Mouse (Mus musculus) neutrophil, adult 83 days (primary cell): Measurements from ENCODE around the gene Gm10226. TPM values are rescaled to one million over a fixed set of nuclear protein-coding genes. Genes with fewer than 3 reads are reported as not detected.

Source experiments
- total RNA-seq, 2 experiments: library from RNA; stranded (reverse); gene quantifications; one replicate each; pipeline ENCODE4 v1.2.4; 2023

Gm10226 gene
- 10 to 100 TPM in 1 of 2 experiments, not detected in 1; 10.2 TPM for total RNA-seq

DNA sequence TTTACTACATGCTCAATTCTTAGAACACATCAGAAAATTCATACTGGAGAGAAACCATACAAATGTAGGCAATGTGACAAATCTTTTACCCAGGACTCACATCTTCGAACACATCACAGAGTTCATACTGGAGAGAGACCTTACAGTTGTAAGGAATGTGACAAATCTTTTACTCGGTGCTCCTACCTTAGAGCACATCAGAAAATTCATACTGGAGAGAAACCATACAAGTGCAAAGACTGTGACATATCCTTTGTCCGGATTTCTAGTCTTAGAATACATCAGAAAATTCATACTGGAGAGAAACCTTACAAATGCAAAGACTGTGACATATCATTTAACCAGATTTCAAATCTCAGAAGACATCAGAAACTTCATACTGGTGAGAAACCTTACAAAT is at the start of gene Gm10226:
TSS of gene Gm10226 (plus strand) at position 301 of the 400 bp plus-strand sequence.

GRCm38 (mm10) chr17:21650364-21650907 is 41.2 kb upstream of the Gm10226 start, which contains the start of gene Zfp983:
Gene Zfp983 (plus strand): TSS chr17:21650624.

DNA sequence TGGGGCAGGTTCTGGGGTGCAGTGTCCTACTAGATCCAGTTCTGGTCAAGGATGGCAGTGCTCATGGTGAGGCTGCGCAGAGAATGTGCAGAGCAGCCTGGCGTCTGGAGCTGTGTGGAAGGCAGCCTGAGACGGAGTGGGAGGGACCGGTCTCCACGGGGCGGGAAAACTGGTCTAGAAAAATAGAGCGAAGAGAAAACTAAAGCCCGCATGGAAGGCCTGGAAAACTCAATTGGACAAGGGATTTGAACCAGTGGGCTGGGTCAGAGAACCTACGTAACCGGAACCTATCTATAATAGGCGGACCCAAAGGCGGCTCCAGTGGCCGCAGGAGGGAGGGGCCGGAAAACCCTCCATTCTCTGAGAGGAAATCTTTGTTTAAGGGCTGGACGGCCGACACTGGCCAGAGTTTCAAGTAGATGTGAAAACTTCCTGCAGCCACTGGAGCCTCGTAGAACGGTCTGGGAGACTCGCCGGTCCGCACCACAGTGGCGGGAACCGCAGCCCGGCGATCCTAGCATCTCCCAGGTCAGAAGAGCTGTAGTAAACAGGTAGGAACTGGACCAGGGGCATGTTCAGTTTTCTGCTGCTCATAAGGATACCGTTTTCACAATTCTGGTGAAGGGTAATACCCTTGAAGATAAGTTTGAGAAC is 15.8 kb downstream of the Gm10226 start, which contains the start of gene Zfp760:
TSS of gene Zfp760 (plus strand) at position 399 of the 654 bp plus-strand sequence.

GRCm38 (mm10) chr17:21730495-21730894 is 38.8 kb downstream of the Gm10226 start, which contains the start of gene Zfp229:
Gene Zfp229 (plus strand): TSS chr17:21730795.

Other genes starting within 250 kb of the Gm10226 start
- 1 to 10 TPM; 8.0 to 8.2 TPM for gene Zfp51, start 241.5 kb upstream of the Gm10226 start, total RNA-seq
- 10 to 100 TPM in 1 of 2 experiments, 1 to 10 TPM in 1; 8.4 to 10.4 TPM for gene Zfp53, start 202.9 kb upstream of the Gm10226 start, total RNA-seq
- gene Zfp52, start 156.3 kb upstream of the Gm10226 start, total RNA-seq: 1 to 10 TPM; 8.6 to 8.7 TPM
- gene Zfp948, start 124.9 kb upstream of the Gm10226 start, total RNA-seq: 1 to 10 TPM; 2.4 to 3.0 TPM
- gene Zfp983, start 41.2 kb upstream of the Gm10226 start, total RNA-seq: 1 to 10 TPM; 4.4 TPM
- 1 to 10 TPM; 2.0 TPM for gene Zfp760, start 15.9 kb downstream of the Gm10226 start, total RNA-seq
- 1 to 10 TPM; 2.0 to 2.2 TPM for gene Zfp229, start 38.9 kb downstream of the Gm10226 start, total RNA-seq
- under 1 TPM; 0.26 to 0.44 TPM for gene Zfp820, start 153.9 kb downstream of the Gm10226 start, total RNA-seq
- gene Zfp995, start 218.1 kb downstream of the Gm10226 start, total RNA-seq: 1 to 10 TPM; 2.6 to 3.3 TPM